Mouse (Mus musculus) CH12.LX (cell line): Measurements from ENCODE around the gene Stard7. TPM values are rescaled to one million over a fixed set of nuclear protein-coding genes. Genes with fewer than 3 reads are reported as not detected.

ENCODE experiments used
- DNase-seq: peaks from one replicate; pipeline ENCODE4 v3.0.0-alpha.2; 2013; ENCODE audit errors: extremely low read depth
- H3K27ac ChIP-seq: 2 replicates; pipeline ENCODE4 v1.5.1; 2012; ENCODE audit warnings: low read depth, mild to moderate bottlenecking, control low read depth, moderate library complexity; ENCODE audit not compliant: insufficient read depth
- H3K27me3 ChIP-seq: replicated peaks from 2 replicates; pipeline ENCODE3; 2012; ENCODE audit warnings: inconsistent platforms
- H3K36me3 ChIP-seq, 2 experiments: replicated peaks in 1 of 2; 2 replicates each; pipeline versions ENCODE3 to v1.6.1; 2012; ENCODE audit warnings: inconsistent platforms in 1 of 2, low read length in 1 of 2, mild to moderate bottlenecking in 1 of 2, mixed read lengths in 1 of 2, moderate library complexity in 1 of 2; ENCODE audit not compliant: control insufficient read depth in 1 of 2, insufficient read depth in 1 of 2
- H3K4me1 ChIP-seq, 2 experiments: 2 replicates each; pipeline ENCODE4 v1.6.1; 2012; ENCODE audit warnings: inconsistent platforms in 1 of 2, moderate library complexity in 1 of 2; ENCODE audit not compliant: insufficient read depth in 2 of 2, control insufficient read depth in 1 of 2
- H3K4me2 ChIP-seq: 2 replicates; pipeline ENCODE4 v1.6.1; 2012; ENCODE audit warnings: low read depth, mild to moderate bottlenecking, control low read depth; ENCODE audit not compliant: poor library complexity, insufficient read depth, severe bottlenecking
- H3K4me3 ChIP-seq, 3 experiments: fragments of 150-350 bp in 1 of 3; sonication (generic) in 1 of 3; replicated peaks in 1 of 3; 2 replicates each; pipeline versions ENCODE3 to v1.5.1; 2011 to 2012; ENCODE audit warnings: low read depth in 2 of 3, low read length in 2 of 3, mild to moderate bottlenecking in 2 of 3, moderate library complexity in 2 of 3, control low read depth in 1 of 3, improper control_type of control experiment in 1 of 3, inconsistent platforms in 1 of 3, mixed read lengths in 1 of 3; ENCODE audit not compliant: poor library complexity in 1 of 3
- H3K79me2 ChIP-seq: replicated peaks from 2 replicates; pipeline ENCODE4 v1.6.1; 2012; ENCODE audit warnings: mild to moderate bottlenecking, moderate library complexity; ENCODE audit not compliant: control insufficient read depth, poor library complexity, insufficient read depth, severe bottlenecking; ENCODE audit errors: extremely low read depth
- H3K9ac ChIP-seq: 2 replicates; pipeline ENCODE4 v1.6.1; 2012; ENCODE audit warnings: low read depth, mild to moderate bottlenecking, control low read depth, moderate library complexity; ENCODE audit not compliant: insufficient read depth
- H3K9me3 ChIP-seq: replicated peaks from 2 replicates; pipeline ENCODE3; 2012; ENCODE audit warnings: low read length, inconsistent platforms, mixed read lengths
- BHLHE40 ChIP-seq: IDR thresholded peaks from 2 replicates; pipeline ENCODE4 v1.6.1; 2011; ENCODE audit warnings: mild to moderate bottlenecking, low read depth, low read length, improper control_type of control experiment
- CHD1 ChIP-seq: IDR thresholded peaks from 2 replicates; pipeline ENCODE4 v1.6.1; 2012; ENCODE audit warnings: low read depth, low read length, improper control_type of control experiment, inconsistent platforms
- CHD2 ChIP-seq: IDR thresholded peaks from 2 replicates; pipeline ENCODE4 v1.6.1; 2011; ENCODE audit warnings: low read length, improper control_type of control experiment
- E2F4 ChIP-seq: IDR thresholded peaks from 2 replicates; pipeline ENCODE4 v1.6.1; 2011; ENCODE audit warnings: low read depth, low read length, improper control_type of control experiment; ENCODE audit not compliant: insufficient replicate concordance
- EP300 ChIP-seq: IDR thresholded peaks from 2 replicates; pipeline ENCODE4 v1.6.1; 2011; ENCODE audit warnings: low read length, improper control_type of control experiment
- ETS1 ChIP-seq: conservative IDR thresholded peaks from 2 replicates; pipeline ENCODE4 v1.6.1; 2012; ENCODE audit warnings: low read depth, mild to moderate bottlenecking, inconsistent platforms, low read length, improper control_type of control experiment, moderate library complexity
- HCFC1 ChIP-seq: IDR thresholded peaks from 2 replicates; pipeline ENCODE4 v1.6.1; 2012; ENCODE audit warnings: low read depth, mild to moderate bottlenecking, inconsistent platforms, low read length, improper control_type of control experiment
- IRF4 ChIP-seq: IDR thresholded peaks from 2 replicates; pipeline ENCODE4 v1.6.1; 2014; ENCODE audit warnings: low read depth, mild to moderate bottlenecking, inconsistent platforms, low read length, improper control_type of control experiment
- JUN ChIP-seq: IDR thresholded peaks from 2 replicates; pipeline ENCODE4 v1.6.1; 2011; ENCODE audit warnings: low read depth, mild to moderate bottlenecking, low read length, improper control_type of control experiment, moderate library complexity; ENCODE audit not compliant: insufficient read depth
- JUND ChIP-seq: conservative IDR thresholded peaks from 2 replicates; pipeline ENCODE4 v1.6.1; 2011; ENCODE audit warnings: low read depth, low read length, improper control_type of control experiment
- KAT2A ChIP-seq: IDR thresholded peaks from 2 replicates; pipeline ENCODE4 v1.6.1; 2012; ENCODE audit warnings: low read length, improper control_type of control experiment, inconsistent platforms; ENCODE audit not compliant: insufficient replicate concordance
- MAFK ChIP-seq: IDR thresholded peaks from 2 replicates; pipeline ENCODE4 v1.6.1; 2011; ENCODE audit warnings: low read length, improper control_type of control experiment; ENCODE audit not compliant: insufficient replicate concordance
- MAX ChIP-seq: IDR thresholded peaks from 2 replicates; pipeline ENCODE4 v1.6.1; 2011; ENCODE audit warnings: low read length, improper control_type of control experiment
- MAZ ChIP-seq: IDR thresholded peaks from 2 replicates; pipeline ENCODE4 v1.6.1; 2012; ENCODE audit warnings: low read depth, mild to moderate bottlenecking, inconsistent platforms, low read length, improper control_type of control experiment, moderate library complexity
- MXI1 ChIP-seq: IDR thresholded peaks from 2 replicates; pipeline ENCODE4 v1.6.1; 2011; ENCODE audit warnings: mild to moderate bottlenecking, low read depth, low read length, improper control_type of control experiment
- MYC ChIP-seq: IDR thresholded peaks from 2 replicates; pipeline ENCODE4 v1.6.1; 2011; ENCODE audit warnings: low read depth, mild to moderate bottlenecking, improper control_type of control experiment, low read length
- NELFE ChIP-seq: IDR thresholded peaks from 2 replicates; pipeline ENCODE4 v1.6.1; 2011; ENCODE audit warnings: low read depth, low read length, improper control_type of control experiment
- NRF1 ChIP-seq: IDR thresholded peaks from 2 replicates; pipeline ENCODE4 v1.6.1; 2014; ENCODE audit warnings: low read depth, mild to moderate bottlenecking, inconsistent platforms, low read length, improper control_type of control experiment, moderate library complexity
- POLR2AphosphoS2 ChIP-seq: IDR thresholded peaks from 2 replicates; pipeline ENCODE4 v1.6.1; 2011; ENCODE audit warnings: low read depth, low read length, improper control_type of control experiment
- RAD21 ChIP-seq: IDR thresholded peaks from 2 replicates; pipeline ENCODE4 v1.6.1; 2011; ENCODE audit warnings: low read depth, mild to moderate bottlenecking, low read length, improper control_type of control experiment, moderate library complexity
- RCOR1 ChIP-seq: conservative IDR thresholded peaks from 2 replicates; pipeline ENCODE4 v1.6.1; 2012; ENCODE audit warnings: low read depth, mild to moderate bottlenecking, inconsistent platforms, low read length, improper control_type of control experiment
- SIN3A ChIP-seq: IDR thresholded peaks from 2 replicates; pipeline ENCODE4 v1.6.1; 2012; ENCODE audit warnings: low read length, improper control_type of control experiment, inconsistent platforms
- SMC3 ChIP-seq: IDR thresholded peaks from 2 replicates; pipeline ENCODE4 v1.6.1; 2011; ENCODE audit warnings: low read depth, low read length, improper control_type of control experiment
- TBP ChIP-seq: conservative IDR thresholded peaks from 2 replicates; pipeline ENCODE4 v1.6.1; 2011; ENCODE audit warnings: low read depth, low read length, improper control_type of control experiment
- TCF12 ChIP-seq: IDR thresholded peaks from 2 replicates; pipeline ENCODE4 v1.6.1; 2014; ENCODE audit warnings: low read depth, mild to moderate bottlenecking, inconsistent platforms, low read length, improper control_type of control experiment
- USF1 ChIP-seq: IDR thresholded peaks from 2 replicates; pipeline ENCODE4 v1.6.1; 2014; ENCODE audit warnings: low read depth, mild to moderate bottlenecking, inconsistent platforms, low read length, improper control_type of control experiment
- USF2 ChIP-seq: conservative IDR thresholded peaks from 2 replicates; pipeline ENCODE4 v1.6.1; 2011; ENCODE audit warnings: low read depth, low read length, improper control_type of control experiment
- ZC3H11A ChIP-seq: IDR thresholded peaks from 2 replicates; pipeline ENCODE4 v1.6.1; 2012; ENCODE audit warnings: low read depth, mild to moderate bottlenecking, inconsistent platforms, low read length, improper control_type of control experiment
- ZMIZ1 ChIP-seq: IDR thresholded peaks from 2 replicates; pipeline ENCODE4 v1.6.1; 2012; ENCODE audit warnings: low read depth, mild to moderate bottlenecking, inconsistent platforms, low read length, improper control_type of control experiment
- ZNF384 ChIP-seq: IDR thresholded peaks from 2 replicates; pipeline ENCODE4 v1.6.1; 2012; ENCODE audit warnings: low read depth, low read length, improper control_type of control experiment, inconsistent platforms
- dilution Hi-C: fragments of 300-500 bp; cut with MboI; formaldehyde crosslinking; loops from 2 replicates; pipeline ENCODE4 v1.14.3; 2020; ENCODE audit warnings: low sequenced_read_pairs; ENCODE audit not compliant: extremely low pct_unique_long_range_greater_than_20kb, extremely low pct_ligation_motif_present
- in situ Hi-C: fragments of 300-500 bp; cut with MboI; formaldehyde crosslinking; loops from 3 replicates; pipeline ENCODE4 v1.14.3; 2019; ENCODE audit warnings: low sequenced_read_pairs, low pct_ligation_motif_present, low pct_unique_long_range_greater_than_20kb, mixed read lengths
- polyA plus RNA-seq: library from polyadenylated mRNA; unstranded; fragments of >175 nt; gene quantifications from 2 replicates; pipeline ENCODE4 v1.2.1, GENCODE M21; 2012; ENCODE audit warnings: low read depth; ENCODE audit not compliant: insufficient read length
- total RNA-seq, 2 experiments: library from RNA; depleted of rRNA; stranded (reverse); fragments of 300-350 nt in 1 of 2; fragments of >200 nt in 1 of 2; gene quantifications; 2 replicates each; pipeline ENCODE4 v1.2.3; 2012 to 2014

Gene Stard7
- total and polyA plus RNA-seq, 3 experiments: 69.0 to 122 (median 80.6) TPM

DNA sequence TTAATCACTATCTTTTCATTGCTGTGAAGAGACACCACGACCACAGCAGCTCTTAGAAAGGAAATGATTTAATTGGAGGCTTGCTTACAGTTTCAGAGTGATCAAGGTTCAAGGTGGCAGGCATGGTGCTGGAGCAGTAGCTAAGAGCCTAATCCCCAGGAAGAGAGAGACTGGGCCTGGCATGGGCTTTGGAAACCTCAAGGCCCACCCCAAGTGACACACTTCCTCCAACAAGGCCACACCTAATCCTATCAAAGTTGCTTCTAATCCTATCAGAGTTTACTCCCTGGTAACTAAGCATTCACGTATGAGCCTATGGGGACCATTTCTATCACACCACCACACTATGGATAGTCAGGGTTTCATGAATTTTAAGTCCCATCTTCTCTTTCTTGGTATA, 40.2 kb downstream of the Stard7 start:
- Histone ChIP-seq H3K36me3 (no peaks in the 10 kb centered on the region), H3K9ac (no peak overlapping the region), H3K4me1 (peaks cover 31 to 60% of the 10 kb centered on the region in 2 experiments), H3K9me3 (peaks cover 6% of the 10 kb centered on the region)
- dilution Hi-C loops: no loop called here
- no peak for DNase-seq
- TF ChIP-seq USF1 (no peak), MXI1 (no peak), CHD2 (no peak), USF2 (no peak), RCOR1 (no peak; the same call in 1 of the 2 replicates), TBP (no peak), MAX (no peak), ZMIZ1 (no peak), EP300 (no peak), MYC (no peak), MAFK (no peak), MAZ (no peak), ETS1 (no peak), ZNF384 (no peak), SIN3A (no peak), NELFE (no peak), ZC3H11A (no peak), KAT2A (no peak), POLR2AphosphoS2 (no peak), E2F4 (no peak)
- TF ChIP-seq, all 38 proteins: peak for 0
- Histone ChIP-seq H3K4me2 (peak overlapping the region; percentile 35), H3K27me3 (no peaks in the 10 kb centered on the region), H3K4me3 (no peak overlapping the region), H3K79me2 (no peaks in the 10 kb centered on the region), H3K27ac (no peak overlapping the region)
- in situ Hi-C loops: no loop called here

DNA sequence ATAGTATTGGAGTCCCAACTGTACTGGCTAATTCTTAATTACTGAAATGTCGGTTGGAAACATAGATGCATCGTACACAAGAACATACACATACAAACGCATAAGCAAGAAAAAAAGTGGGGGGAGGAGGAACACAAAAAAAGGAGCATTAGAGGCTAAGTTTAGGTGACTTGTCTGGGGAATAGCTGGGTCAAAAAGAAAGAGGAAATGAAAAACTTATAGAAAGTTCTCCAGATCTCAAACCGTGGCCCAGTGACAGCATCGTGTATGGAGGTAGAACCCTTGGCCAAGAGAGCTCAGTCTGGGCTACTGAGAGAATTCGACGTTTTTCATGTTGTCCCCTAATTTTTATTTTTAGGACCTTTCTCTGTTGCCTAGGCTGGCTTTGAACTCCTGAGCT, 40.7 kb downstream of the Stard7 start:
- Histone ChIP-seq H3K4me3 (no peak overlapping the region), H3K27ac (0 out of 2 replicates have a peak overlapping the region, but pooled peaks have one; percentile 11), H3K79me2 (no peaks in the 10 kb centered on the region), H3K27me3 (no peaks in the 10 kb centered on the region), H3K9me3 (peaks cover 6% of the 10 kb centered on the region), H3K36me3 (no peaks in the 10 kb centered on the region), H3K9ac (no peak overlapping the region), H3K4me1 (peaks cover 31 to 64% of the 10 kb centered on the region in 2 experiments), H3K4me2 (peak overlapping the region; percentile 35)
- DNase-seq: peak; percentile 80
- in situ Hi-C loops: no loop called here
- dilution Hi-C loops: no loop called here
- peak; percentile 82 for TF ChIP-seq JUND
- TF ChIP-seq BHLHE40: peak; percentile 81
- peak; percentile 84; the same call in 1 of the 2 replicates for TF ChIP-seq MAZ
- peak; percentile 82 for TF ChIP-seq MAFK
- no peak for TF ChIP-seq CHD1
- TF ChIP-seq RAD21: no peak; the same call in 1 of the 2 replicates
- peak; percentile 90 for TF ChIP-seq ZNF384
- no peak for TF ChIP-seq ZMIZ1
- no peak for TF ChIP-seq HCFC1
- TF ChIP-seq IRF4: peak; percentile 98
- no peak for TF ChIP-seq POLR2AphosphoS2
- TF ChIP-seq SMC3: no peak
- TF ChIP-seq MYC: peak; percentile 74; the same call in 1 of the 2 replicates
- peak; percentile 58; the same call in 1 of the 2 replicates for TF ChIP-seq TCF12
- no peak for TF ChIP-seq USF1
- no peak for TF ChIP-seq KAT2A
- TF ChIP-seq JUN: peak; percentile 59; the same call in 1 of the 2 replicates
- TF ChIP-seq ETS1: peak; percentile 86
- no peak for TF ChIP-seq NRF1
- no peak; the same call in 1 of the 2 replicates for TF ChIP-seq MXI1
- TF ChIP-seq EP300: peak; percentile 98
- TF ChIP-seq USF2: no peak
- peak; percentile 67; the same call in 1 of the 2 replicates for TF ChIP-seq RCOR1
- peak; percentile 80 for TF ChIP-seq CHD2
